Mouse (Mus musculus): ENCODE measurements around the gene Gpd1l. TPM values are rescaled to one million over a fixed set of nuclear protein-coding genes. Genes with fewer than 3 reads are reported as not detected.

The Gpd1l gene
- polyA plus RNA-seq, 1 experiment from 2014 or later: 17.3 TPM

- no peaks in the 10 kb centered on the region for H3K9me3 ChIP-seq
- no peak overlapping the region for H3K4me2 ChIP-seq
- WGBS: 56% methylated on average over 5 of the region's 5 CpGs
- H3K9ac ChIP-seq: no peak overlapping the region
- no peak overlapping the region for H3K4me3 ChIP-seq (replicated peaks)
- no peak for ATAC-seq (ENCODE audit: insufficient read depth, low FRiP score, low read depth)
- H3K27me3 ChIP-seq (replicated peaks): no peaks in the 10 kb centered on the region
- H3K36me3 ChIP-seq: no peaks in the 10 kb centered on the region
- no peak overlapping the region for H3K27ac ChIP-seq
- peaks cover 9% of the 10 kb centered on the region; the same call in 1 of the 2 replicates for H3K4me1 ChIP-seq
Measured at GRCm38 (mm10) chr9:114924511-114924910, 9.3 kb downstream of the Gpd1l start.

DNA sequence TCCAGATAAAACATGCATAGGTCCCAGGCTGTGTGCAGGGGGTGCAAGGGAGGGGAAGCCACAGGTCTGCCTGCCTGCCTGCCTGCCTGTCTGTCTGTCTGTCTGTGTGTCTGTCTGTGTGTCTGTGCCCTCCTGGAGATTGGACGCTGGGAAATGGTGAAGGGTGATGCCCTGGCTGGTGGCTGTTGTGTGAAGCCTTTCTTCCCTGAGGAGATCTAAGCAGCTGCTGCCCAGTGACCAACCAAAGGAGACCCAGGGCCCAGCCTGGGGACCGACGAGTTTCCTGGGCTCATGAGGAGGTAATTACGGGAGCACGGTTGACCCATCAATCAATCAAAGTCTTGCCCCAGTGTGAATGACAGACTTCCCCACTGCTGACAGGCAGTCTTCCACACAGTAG lies 11.6 kb downstream of the Gpd1l start:
- H3K9ac ChIP-seq: no peak overlapping the region
- peaks cover 9% of the 10 kb centered on the region; the same call in 1 of the 2 replicates for H3K4me1 ChIP-seq
- no peaks in the 10 kb centered on the region for H3K36me3 ChIP-seq
- no peak overlapping the region for H3K4me3 ChIP-seq (replicated peaks)
- 72% methylated on average over 5 of the region's 5 CpGs for WGBS
- H3K27me3 ChIP-seq (replicated peaks): no peaks in the 10 kb centered on the region
- H3K27ac ChIP-seq: no peak overlapping the region
- no peak overlapping the region for H3K4me2 ChIP-seq
- H3K9me3 ChIP-seq: no peaks in the 10 kb centered on the region
- no peak for ATAC-seq (ENCODE audit: insufficient read depth, low FRiP score, low read depth)

GRCm38 (mm10) chr9:114921352-114922081 lies 12.3 kb downstream of the Gpd1l start:
- no peak overlapping the region for H3K9ac ChIP-seq
- H3K4me3 ChIP-seq (replicated peaks): no peak overlapping the region
- no peaks in the 10 kb centered on the region for H3K9me3 ChIP-seq
- H3K4me2 ChIP-seq: no peak overlapping the region
- H3K27ac ChIP-seq: no peak overlapping the region
- peaks cover 9% of the 10 kb centered on the region; the same call in 1 of the 2 replicates for H3K4me1 ChIP-seq
- peaks cover 4% of the 10 kb centered on the region; the same call in 1 of the 2 replicates for H3K36me3 ChIP-seq
- no peak for ATAC-seq (ENCODE audit: insufficient read depth, low FRiP score, low read depth)
- WGBS: 96% methylated on average over 2 of the region's 2 CpGs
- no peaks in the 10 kb centered on the region for H3K27me3 ChIP-seq (replicated peaks)

DNA sequence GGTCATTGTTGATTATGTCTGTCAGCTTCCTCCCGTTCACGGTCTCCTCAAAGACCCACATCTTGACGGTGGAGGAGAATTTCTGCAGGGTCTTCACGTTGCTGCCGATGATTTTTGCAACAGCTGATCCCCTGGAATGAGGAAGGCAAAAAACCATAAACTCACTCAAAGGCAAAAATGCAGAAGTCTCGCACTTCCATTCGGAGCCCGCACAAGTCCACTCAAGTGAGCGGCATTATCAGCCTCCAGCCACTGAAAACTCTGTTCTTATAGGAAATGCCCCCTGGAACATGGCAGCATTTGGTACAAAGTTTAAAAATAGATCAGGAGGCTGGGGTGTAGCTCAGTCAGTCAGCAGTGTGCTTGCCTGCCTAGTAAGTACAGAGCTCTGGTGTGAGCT lies 13.2 kb downstream of the Gpd1l start:
- ATAC-seq (ENCODE audit: insufficient read depth, low FRiP score, low read depth): no peak

GRCm38 (mm10) chr9:114912680-114913649 lies 20.8 kb downstream of the Gpd1l start:
- no peak overlapping the region for H3K9ac ChIP-seq
- no peak overlapping the region for H3K27ac ChIP-seq
- 46% methylated on average over 18 of the region's 18 CpGs for WGBS
- H3K9me3 ChIP-seq: no peaks in the 10 kb centered on the region
- H3K27me3 ChIP-seq (replicated peaks): no peaks in the 10 kb centered on the region
- no peak overlapping the region for H3K4me3 ChIP-seq (replicated peaks)
- H3K4me1 ChIP-seq: no peaks in the 10 kb centered on the region
- peaks cover 10% of the 10 kb centered on the region; the same call in 1 of the 2 replicates for H3K36me3 ChIP-seq
- H3K4me2 ChIP-seq: no peak overlapping the region
- ATAC-seq (ENCODE audit: insufficient read depth, low FRiP score, low read depth): no peak

More for the DNA sequence above, 13.2 kb downstream of the Gpd1l start:
- H3K27me3 ChIP-seq (replicated peaks): no peaks in the 10 kb centered on the region
- H3K9me3 ChIP-seq: no peaks in the 10 kb centered on the region
- WGBS: 80% methylated on average over 9 of the region's 9 CpGs
- no peak overlapping the region for H3K9ac ChIP-seq
- 0 out of 2 replicates have a peak, but pooled peaks cover 5% of the 10 kb centered on the region for H3K4me1 ChIP-seq
- no peak overlapping the region for H3K4me2 ChIP-seq
- no peak overlapping the region for H3K4me3 ChIP-seq (replicated peaks)
- peaks cover 4% of the 10 kb centered on the region; the same call in 1 of the 2 replicates for H3K36me3 ChIP-seq
- H3K27ac ChIP-seq: no peak overlapping the region

DNA sequence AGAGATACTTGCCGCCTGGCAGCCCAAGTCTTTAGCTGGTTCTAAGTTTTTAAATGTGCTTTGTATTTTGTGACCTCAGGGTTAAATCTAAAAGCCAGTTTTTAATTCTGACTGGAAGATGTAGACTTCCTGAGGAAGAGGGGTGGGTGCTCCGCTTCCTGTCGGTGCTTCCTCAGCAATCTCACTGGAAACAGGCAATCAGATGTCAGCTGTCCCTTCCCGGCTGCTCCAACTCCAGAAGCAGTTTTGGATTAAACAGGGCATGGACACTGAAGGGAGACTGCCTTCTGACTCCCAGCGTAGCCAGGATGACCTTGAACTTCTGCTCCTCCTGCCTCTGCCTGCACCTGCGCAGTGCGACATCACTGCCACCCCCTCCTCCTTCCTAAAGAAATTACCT lies 26.3 kb downstream of the Gpd1l start:
- no peak for ATAC-seq (ENCODE audit: insufficient read depth, low FRiP score, low read depth)
- Histone ChIP-seq H3K4me1 (no peaks in the 10 kb centered on the region), H3K9ac (no peak overlapping the region), H3K27ac (no peak overlapping the region), H3K9me3 (no peaks in the 10 kb centered on the region), H3K36me3 (0 out of 2 replicates have a peak, but pooled peaks cover 10% of the 10 kb centered on the region), H3K4me2 (no peak overlapping the region), H3K27me3 (replicated peaks) (no peaks in the 10 kb centered on the region), H3K4me3 (replicated peaks) (no peak overlapping the region)
- 63% methylated on average over 7 of the region's 7 CpGs for WGBS

DNA sequence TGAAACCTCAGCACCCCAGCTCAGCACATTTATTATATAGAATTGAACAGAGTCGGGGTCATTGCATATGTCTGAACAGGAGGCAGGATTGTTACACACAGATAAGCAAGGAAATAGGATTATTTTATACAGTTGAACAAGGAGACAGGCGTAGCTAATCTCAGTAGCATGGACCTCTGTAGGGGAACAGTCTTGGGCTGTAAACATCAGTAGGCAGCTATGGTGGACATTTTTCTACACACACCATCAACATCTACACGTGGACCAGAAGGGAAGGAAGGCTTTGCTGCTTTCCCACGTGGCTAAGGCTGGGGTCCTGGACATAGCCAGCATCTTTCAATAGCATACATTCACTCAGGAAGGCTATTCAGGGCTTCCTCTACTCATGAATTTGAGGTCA lies 37.9 kb downstream of the Gpd1l start:
- H3K9me3 ChIP-seq: no peaks in the 10 kb centered on the region
- no peak overlapping the region for H3K4me2 ChIP-seq
- no peak overlapping the region for H3K27ac ChIP-seq
- no peak for ATAC-seq (ENCODE audit: insufficient read depth, low FRiP score, low read depth)
- H3K27me3 ChIP-seq (replicated peaks): no peaks in the 10 kb centered on the region
- H3K9ac ChIP-seq: no peak overlapping the region
- WGBS: 68% methylated on average over 4 of the region's 4 CpGs
- H3K4me1 ChIP-seq: no peaks in the 10 kb centered on the region
- no peak overlapping the region for H3K4me3 ChIP-seq (replicated peaks)
- H3K36me3 ChIP-seq: no peaks in the 10 kb centered on the region

DNA sequence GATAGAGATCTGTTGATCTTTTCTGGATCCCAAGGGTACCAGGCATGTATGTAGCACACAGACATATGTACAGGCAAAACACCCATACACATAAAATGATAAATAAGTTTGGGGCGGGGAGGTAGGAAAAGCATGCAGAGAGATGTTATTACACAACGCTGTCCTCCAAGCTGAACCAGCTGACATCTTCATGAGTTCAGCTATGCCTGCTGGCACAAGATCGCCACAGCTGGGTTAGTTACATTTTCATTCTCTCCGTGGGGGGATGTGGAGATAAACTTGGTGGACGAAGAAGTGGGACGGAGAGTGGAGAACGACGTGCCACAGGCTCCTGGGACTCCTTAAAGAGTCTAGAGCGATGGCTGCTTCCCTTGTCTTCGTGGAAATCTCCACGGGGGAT lies 40.8 kb downstream of the Gpd1l start:
- Histone ChIP-seq H3K9me3 (no peaks in the 10 kb centered on the region), H3K27ac (no peak overlapping the region), H3K4me2 (no peak overlapping the region), H3K4me1 (no peaks in the 10 kb centered on the region), H3K27me3 (replicated peaks) (no peaks in the 10 kb centered on the region), H3K4me3 (replicated peaks) (no peak overlapping the region), H3K36me3 (no peaks in the 10 kb centered on the region), H3K9ac (no peak overlapping the region)
- WGBS: 59% methylated on average over 11 of the region's 11 CpGs
- ATAC-seq (ENCODE audit: insufficient read depth, low FRiP score, low read depth): no peak

DNA sequence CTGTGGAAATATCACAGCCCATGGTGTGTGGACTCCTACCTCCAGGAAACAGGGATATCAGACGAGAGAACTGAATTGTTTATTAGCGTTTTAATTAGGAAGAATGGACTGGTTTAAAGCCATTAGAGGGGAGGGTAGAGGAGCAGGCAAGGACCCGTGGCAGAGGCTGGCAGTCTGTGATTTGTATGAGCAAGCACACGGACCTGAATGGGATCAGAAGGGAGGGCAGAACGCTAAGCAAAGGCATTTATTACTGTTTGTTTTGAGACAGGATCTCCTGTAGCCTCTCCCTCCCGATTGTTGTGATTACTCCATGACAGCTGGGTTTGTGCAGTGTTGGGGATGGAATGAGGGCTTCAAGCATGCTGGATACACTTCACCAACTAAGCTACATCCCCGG lies 43.4 kb downstream of the Gpd1l start:
- 24% methylated on average over 7 of the region's 7 CpGs for WGBS
- no peak overlapping the region for H3K27ac ChIP-seq
- no peaks in the 10 kb centered on the region for H3K4me1 ChIP-seq
- no peaks in the 10 kb centered on the region for H3K36me3 ChIP-seq
- no peaks in the 10 kb centered on the region for H3K9me3 ChIP-seq
- no peak overlapping the region for H3K4me2 ChIP-seq
- H3K4me3 ChIP-seq (replicated peaks): no peak overlapping the region
- H3K27me3 ChIP-seq (replicated peaks): no peaks in the 10 kb centered on the region
- no peak for ATAC-seq (ENCODE audit: insufficient read depth, low FRiP score, low read depth)
- no peak overlapping the region for H3K9ac ChIP-seq

GRCm38 (mm10) chr9:114888856-114889407 lies 44.9 kb downstream of the Gpd1l start:
- H3K36me3 ChIP-seq: no peaks in the 10 kb centered on the region
- H3K4me2 ChIP-seq: no peak overlapping the region
- no peak for ATAC-seq (ENCODE audit: insufficient read depth, low FRiP score, low read depth)
- no peak overlapping the region for H3K9ac ChIP-seq
- no peaks in the 10 kb centered on the region for H3K27me3 ChIP-seq (replicated peaks)
- WGBS: 88% methylated on average over 5 of the region's 5 CpGs
- no peak overlapping the region for H3K4me3 ChIP-seq (replicated peaks)
- no peak overlapping the region for H3K27ac ChIP-seq
- no peaks in the 10 kb centered on the region for H3K4me1 ChIP-seq
- H3K9me3 ChIP-seq: no peaks in the 10 kb centered on the region

DNA sequence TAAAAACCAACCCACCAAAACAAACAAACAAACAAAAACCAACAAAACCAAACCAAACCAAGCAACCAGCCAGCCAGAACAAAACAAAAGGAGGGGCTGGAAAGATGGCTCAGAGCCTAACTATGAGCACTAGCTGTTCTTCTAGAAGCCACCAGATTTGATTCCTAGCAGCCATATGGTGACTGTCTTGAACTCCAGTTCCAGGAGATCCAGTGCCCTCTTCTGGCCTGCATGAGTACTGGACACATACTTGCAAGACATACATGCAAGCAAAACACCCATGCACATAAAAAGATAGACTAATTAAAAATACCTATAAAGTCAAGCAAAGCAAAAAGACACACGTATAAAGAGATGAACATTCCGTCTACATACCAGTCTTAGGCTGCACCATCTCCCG lies 46.1 kb downstream of the Gpd1l start:
- Histone ChIP-seq H3K9ac (no peak overlapping the region), H3K4me2 (no peak overlapping the region), H3K4me1 (no peaks in the 10 kb centered on the region), H3K36me3 (no peaks in the 10 kb centered on the region), H3K9me3 (no peaks in the 10 kb centered on the region), H3K27ac (no peak overlapping the region), H3K27me3 (replicated peaks) (no peaks in the 10 kb centered on the region), H3K4me3 (replicated peaks) (no peak overlapping the region)
- ATAC-seq (ENCODE audit: insufficient read depth, low FRiP score, low read depth): no peak
- WGBS: 94% methylated on average over 3 of the region's 3 CpGs

All from stomach, embryonic 15.5 days (tissue).